Mouse (Mus musculus): Measurements from ENCODE around the gene Cxcr4. TPM values are rescaled to one million over a fixed set of nuclear protein-coding genes. Genes with fewer than 3 reads are reported as not detected.
"Not testable (repeated sequence)": the region's sequence is repeated elsewhere in the genome, so short reads cannot be mapped to it uniquely, and the experiment has no call there.

The Cxcr4 gene
- polyA plus RNA-seq, 1 experiment from 2014 or later, result 3.1 TPM

DNA sequence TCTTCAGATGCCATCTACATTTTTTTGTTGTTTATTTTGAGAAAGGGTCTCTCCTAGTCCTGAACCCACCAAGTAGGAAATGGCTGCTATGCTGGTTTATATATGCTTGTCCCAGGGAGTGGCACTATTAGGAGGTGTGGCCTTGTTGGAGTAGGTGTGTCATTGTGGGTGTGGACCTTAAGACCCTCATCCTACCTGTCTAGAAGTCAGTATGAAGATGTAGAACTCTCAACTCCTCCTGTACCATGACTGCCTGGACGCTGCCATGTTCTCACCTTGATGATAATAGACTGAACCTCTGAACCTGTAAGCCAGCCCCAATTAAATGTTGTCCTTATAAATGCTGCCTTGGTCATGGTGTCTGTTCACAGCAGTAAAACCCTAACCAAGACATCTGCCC is 7.4 kb downstream of the Cxcr4 start:
- 97% methylated on average over 1 of the region's 1 CpGs for WGBS
- peaks cover 11% of the 10 kb centered on the region for H3K27me3 ChIP-seq
- not testable (repeated sequence) for H3K9me3 ChIP-seq; H3K4me1 ChIP-seq; H3K27ac ChIP-seq; ATAC-seq (ENCODE audit: insufficient number of reproducible peaks, low FRiP score, low TSS enrichment, low read depth); H3K9ac ChIP-seq; H3K4me2 ChIP-seq; H3K4me3 ChIP-seq; H3K36me3 ChIP-seq

DNA sequence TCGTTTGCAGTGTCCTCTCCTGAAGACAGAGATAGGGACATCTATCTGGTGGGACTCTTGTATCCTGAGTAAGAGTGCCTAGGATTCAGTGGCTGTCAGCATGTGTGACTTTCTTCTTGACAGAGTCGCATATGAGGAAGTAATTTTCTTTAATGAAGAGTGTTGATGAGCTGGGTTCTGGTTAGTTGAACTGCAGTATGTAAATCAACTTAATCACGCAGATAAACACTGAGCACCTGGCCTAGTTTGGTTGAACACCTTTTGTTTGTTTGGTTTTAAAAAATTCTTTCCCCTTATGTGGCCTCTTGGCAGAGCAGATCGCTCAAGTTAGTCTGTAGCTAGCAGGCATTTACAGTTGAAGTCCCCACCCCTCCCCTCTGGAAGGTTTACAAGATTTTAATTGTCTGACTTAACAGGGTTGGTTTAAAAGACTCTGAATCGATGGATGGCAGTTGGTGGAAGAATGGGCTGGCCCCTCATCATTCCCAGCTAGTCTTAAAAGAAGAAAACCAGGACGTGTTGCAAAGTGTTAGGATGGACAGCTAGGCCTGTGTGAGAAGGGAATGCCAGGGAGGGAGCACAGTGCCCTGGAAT is 8.7 kb downstream of the Cxcr4 start:
- no peak overlapping the region for H3K27ac ChIP-seq
- no peak overlapping the region for H3K9ac ChIP-seq
- H3K4me1 ChIP-seq, result no peaks in the 10 kb centered on the region
- no peaks in the 10 kb centered on the region for H3K36me3 ChIP-seq
- no peak overlapping the region for H3K4me3 ChIP-seq
- no peaks in the 10 kb centered on the region for H3K9me3 ChIP-seq
- H3K27me3 ChIP-seq, result no peaks in the 10 kb centered on the region
- H3K4me2 ChIP-seq, result no peak overlapping the region
- 24% methylated on average over 6 of the region's 6 CpGs for WGBS
- no peak for ATAC-seq (ENCODE audit: insufficient number of reproducible peaks, low FRiP score, low TSS enrichment, low read depth)

DNA sequence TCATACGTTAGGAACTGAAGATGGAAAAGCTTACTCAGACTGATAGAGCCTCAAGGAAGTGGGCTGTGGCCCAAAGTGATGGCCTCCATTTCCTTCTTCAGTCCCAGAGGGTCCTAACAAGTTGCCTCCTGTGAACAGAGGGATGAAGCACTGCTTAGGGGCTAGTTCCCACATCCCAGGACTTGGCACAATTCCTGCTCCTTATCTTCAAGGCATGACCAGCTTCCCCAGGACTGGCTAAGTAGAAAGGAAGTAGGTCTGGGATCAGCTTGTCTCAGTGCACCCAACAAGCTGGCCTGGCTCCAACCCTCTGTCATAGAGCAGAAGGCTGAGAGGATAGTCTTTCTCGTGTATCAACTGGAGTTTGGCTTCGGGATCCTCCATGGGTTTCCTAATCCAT is 11.8 kb downstream of the Cxcr4 start:
- no peaks in the 10 kb centered on the region for H3K27me3 ChIP-seq
- H3K4me2 ChIP-seq, result no peak overlapping the region
- no peaks in the 10 kb centered on the region for H3K36me3 ChIP-seq
- H3K4me3 ChIP-seq, result no peak overlapping the region
- H3K9me3 ChIP-seq, result no peaks in the 10 kb centered on the region
- no peak for ATAC-seq (ENCODE audit: insufficient number of reproducible peaks, low FRiP score, low TSS enrichment, low read depth)
- no peak overlapping the region for H3K27ac ChIP-seq
- H3K9ac ChIP-seq, result no peak overlapping the region
- WGBS, result 77% methylated on average over 3 of the region's 3 CpGs
- H3K4me1 ChIP-seq, result no peaks in the 10 kb centered on the region

DNA sequence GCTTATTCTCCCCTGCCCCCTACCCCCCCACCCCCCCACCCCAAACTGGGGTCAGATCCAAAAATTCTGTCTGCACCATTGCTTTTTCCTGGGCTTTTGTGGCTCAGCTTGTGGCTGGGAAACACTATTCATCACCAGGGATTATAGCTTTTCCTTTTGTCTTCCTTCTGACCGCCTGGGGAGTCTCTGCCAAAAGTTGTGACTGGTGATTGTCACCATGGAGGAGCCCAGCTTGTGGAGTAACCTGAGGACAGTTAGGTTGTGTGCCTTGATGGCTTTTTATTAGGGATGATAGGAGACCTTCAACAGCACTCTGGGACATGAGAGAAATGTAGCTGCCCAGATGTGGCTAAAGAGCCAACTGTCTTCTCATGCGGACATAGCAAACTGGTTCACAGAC is 13.6 kb downstream of the Cxcr4 start:
- H3K27me3 ChIP-seq, result no peaks in the 10 kb centered on the region
- no peak for ATAC-seq (ENCODE audit: insufficient number of reproducible peaks, low FRiP score, low TSS enrichment, low read depth)
- H3K4me3 ChIP-seq, result no peak overlapping the region
- H3K27ac ChIP-seq, result no peak overlapping the region
- WGBS, result 53% methylated on average over 2 of the region's 2 CpGs
- no peaks in the 10 kb centered on the region for H3K9me3 ChIP-seq
- no peaks in the 10 kb centered on the region for H3K36me3 ChIP-seq
- no peak overlapping the region for H3K9ac ChIP-seq
- H3K4me2 ChIP-seq, result no peak overlapping the region
- H3K4me1 ChIP-seq, result no peaks in the 10 kb centered on the region

DNA sequence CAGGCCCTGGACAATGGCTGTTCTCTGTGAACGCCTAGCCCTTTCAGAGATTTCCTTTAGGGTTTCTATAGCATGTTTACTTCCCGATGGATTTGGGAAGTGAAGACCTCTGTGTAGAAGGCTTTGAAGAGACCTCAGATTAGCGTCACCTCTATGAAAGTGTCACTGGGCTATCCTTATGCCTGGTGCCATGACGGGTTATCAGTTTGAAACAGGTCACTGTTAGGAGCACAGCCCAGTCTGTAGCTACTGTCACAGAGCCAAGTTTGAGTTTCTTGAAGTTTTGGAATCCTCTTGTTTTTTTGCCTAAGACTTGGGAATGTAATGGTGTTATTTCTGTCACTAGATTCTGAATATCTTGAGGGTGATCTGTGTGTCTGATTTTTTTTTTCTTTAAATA is 17.0 kb downstream of the Cxcr4 start:
- 81% methylated on average over 4 of the region's 4 CpGs for WGBS
- no peak overlapping the region for H3K4me3 ChIP-seq

DNA sequence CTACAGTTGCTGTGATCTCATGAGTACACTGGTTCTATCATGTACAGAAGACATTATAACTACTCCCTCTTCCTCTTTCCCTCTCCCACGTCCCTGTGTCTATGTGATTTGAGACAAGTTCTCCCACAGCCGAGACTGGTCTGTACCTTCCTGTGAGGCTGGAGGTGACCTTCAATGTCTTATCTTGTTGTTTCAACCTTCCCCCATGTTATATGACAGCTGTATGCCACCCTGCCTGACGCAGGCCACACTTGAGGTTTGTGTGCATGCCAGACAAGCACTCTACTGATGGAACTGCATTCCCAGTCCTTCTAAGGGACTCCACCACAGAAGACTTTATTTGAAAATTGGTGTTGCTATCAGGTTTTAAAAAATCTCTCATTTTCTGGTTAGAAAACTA is 21.1 kb downstream of the Cxcr4 start:
- H3K36me3 ChIP-seq, result no peaks in the 10 kb centered on the region
- no peak overlapping the region for H3K4me2 ChIP-seq
- H3K9ac ChIP-seq, result no peak overlapping the region
- no peak overlapping the region for H3K4me3 ChIP-seq
- WGBS, result 78% methylated on average over 3 of the region's 3 CpGs
- no peaks in the 10 kb centered on the region for H3K27me3 ChIP-seq
- no peak overlapping the region for H3K27ac ChIP-seq
- H3K4me1 ChIP-seq, result no peaks in the 10 kb centered on the region
- no peak for ATAC-seq (ENCODE audit: insufficient number of reproducible peaks, low FRiP score, low TSS enrichment, low read depth)
- no peaks in the 10 kb centered on the region for H3K9me3 ChIP-seq

More for the DNA sequence above, 17.0 kb downstream of the Cxcr4 start:
- Histone ChIP-seq H3K9me3 (no peaks in the 10 kb centered on the region), H3K9ac (no peak overlapping the region), H3K27ac (no peak overlapping the region), H3K4me2 (no peak overlapping the region), H3K36me3 (no peaks in the 10 kb centered on the region), H3K4me1 (no peaks in the 10 kb centered on the region), H3K27me3 (no peaks in the 10 kb centered on the region)
- no peak for ATAC-seq (ENCODE audit: insufficient number of reproducible peaks, low FRiP score, low TSS enrichment, low read depth)

DNA sequence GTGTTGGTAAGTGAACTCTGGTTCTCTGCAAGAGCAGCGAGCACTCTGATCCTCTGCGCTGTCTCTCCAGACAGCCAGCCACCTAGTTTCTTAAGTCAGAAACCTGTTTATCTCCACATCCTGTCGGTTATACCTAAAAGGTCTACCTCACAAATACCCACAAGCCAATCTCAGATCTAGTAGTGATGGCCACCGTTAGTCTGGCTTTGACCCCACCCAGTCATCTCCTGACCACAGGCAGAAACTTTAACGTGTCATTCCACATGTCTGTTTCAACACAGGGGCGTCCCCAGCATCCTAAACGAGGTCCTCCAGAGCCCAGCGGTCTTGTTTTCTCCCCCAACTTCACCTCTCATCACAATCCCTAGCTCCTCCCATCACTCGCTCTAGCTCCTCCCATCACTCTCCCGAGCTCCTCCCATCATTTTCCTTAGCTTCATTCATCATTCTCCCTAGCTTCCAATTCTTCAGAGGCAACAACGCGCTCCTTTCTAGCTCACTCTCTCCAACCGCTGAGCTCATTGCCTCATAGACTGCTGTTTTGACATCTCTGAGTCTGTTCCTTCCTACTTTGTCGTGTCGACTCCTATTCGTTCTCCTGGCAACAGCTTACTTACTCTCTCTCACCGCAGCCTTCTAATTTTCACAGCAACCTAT is 22.0 kb downstream of the Cxcr4 start:
- WGBS, result 77% methylated on average over 17 of the region's 17 CpGs
- H3K27me3 ChIP-seq, result no peaks in the 10 kb centered on the region
- ATAC-seq (ENCODE audit: insufficient number of reproducible peaks, low FRiP score, low TSS enrichment, low read depth), result no peak

DNA sequence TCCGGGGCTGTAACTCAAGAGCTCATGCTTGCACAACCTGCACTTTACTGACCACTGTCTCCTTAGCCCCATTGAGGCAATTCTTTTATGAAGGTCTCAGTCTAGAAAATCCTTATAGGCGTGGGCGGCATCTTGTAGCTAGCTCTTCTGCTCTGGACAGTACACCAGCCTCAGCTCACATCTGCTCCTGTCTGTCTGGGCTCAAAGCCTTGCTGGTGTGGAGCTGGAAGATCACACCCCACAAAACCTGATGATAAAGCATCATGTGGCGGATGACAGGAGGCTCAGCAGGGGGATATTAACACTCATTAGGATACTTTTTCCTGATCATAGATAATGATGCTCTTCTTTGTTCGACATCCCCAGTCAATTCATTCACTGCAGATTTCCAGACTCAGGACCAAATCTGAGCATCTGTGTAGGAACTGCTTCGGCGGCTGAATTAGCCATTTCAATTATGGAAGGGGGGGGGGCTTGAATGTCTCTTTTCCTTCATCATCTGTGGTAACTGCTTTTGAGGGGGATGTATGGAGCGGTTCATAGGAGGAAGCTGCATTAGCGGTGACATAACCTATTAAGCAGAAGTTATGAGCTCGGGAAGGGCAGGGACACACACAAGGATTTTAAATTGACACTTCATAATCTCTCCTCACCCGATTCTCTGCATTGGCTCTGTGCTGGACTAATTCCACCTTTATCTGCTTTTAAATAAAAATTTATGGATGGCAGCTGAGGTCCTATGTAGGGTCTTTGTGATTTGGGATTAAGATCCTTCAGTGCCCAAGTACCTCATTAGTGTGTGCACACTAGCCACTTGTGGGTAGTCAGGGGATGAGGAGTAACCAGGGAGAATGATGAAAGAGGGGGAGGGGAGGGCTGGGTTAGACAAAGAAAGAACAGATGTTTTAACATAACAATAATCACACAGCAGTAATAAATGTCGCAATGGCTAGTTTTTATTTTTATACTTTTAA is 24.6 kb downstream of the Cxcr4 start:
- 72% methylated on average over 12 of the region's 12 CpGs for WGBS
- ATAC-seq (ENCODE audit: insufficient number of reproducible peaks, low FRiP score, low TSS enrichment, low read depth), result no peak
- no peak overlapping the region for H3K4me2 ChIP-seq
- no peaks in the 10 kb centered on the region for H3K9me3 ChIP-seq
- H3K27ac ChIP-seq, result no peak overlapping the region
- H3K9ac ChIP-seq, result no peak overlapping the region
- no peaks in the 10 kb centered on the region for H3K27me3 ChIP-seq
- H3K4me3 ChIP-seq, result no peak overlapping the region
- H3K36me3 ChIP-seq, result no peaks in the 10 kb centered on the region
- no peaks in the 10 kb centered on the region for H3K4me1 ChIP-seq

More for the DNA sequence above, 22.0 kb downstream of the Cxcr4 start:
- Histone ChIP-seq H3K9me3 (no peaks in the 10 kb centered on the region), H3K27ac (no peak overlapping the region), H3K4me2 (no peak overlapping the region), H3K4me1 (no peaks in the 10 kb centered on the region), H3K9ac (no peak overlapping the region), H3K36me3 (no peaks in the 10 kb centered on the region), H3K4me3 (no peak overlapping the region)

DNA sequence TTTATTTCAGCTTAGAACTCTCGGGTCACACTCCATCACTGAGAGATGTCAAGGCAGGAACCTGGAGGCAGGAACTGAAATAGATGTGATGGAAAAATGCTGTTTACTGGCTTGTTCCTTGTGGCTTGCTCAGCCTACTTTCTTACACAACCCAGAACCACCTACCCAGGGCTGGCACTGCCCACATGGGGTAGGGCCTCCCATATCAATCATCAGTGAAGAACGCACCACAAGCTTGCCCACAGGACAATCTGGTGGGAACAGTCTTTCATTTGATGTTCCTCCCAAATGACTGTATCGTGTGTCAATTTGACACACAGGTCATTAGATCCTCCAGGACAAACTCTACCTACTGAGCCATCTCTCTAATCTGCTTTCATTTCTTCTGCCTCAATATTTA is 28.2 kb downstream of the Cxcr4 start:
- H3K4me1 ChIP-seq, result no peaks in the 10 kb centered on the region
- ATAC-seq (ENCODE audit: insufficient number of reproducible peaks, low FRiP score, low TSS enrichment, low read depth), result no peak
- H3K4me2 ChIP-seq, result no peak overlapping the region
- H3K36me3 ChIP-seq, result no peaks in the 10 kb centered on the region
- H3K27me3 ChIP-seq, result no peaks in the 10 kb centered on the region
- WGBS, result 76% methylated on average over 3 of the region's 3 CpGs
- H3K4me3 ChIP-seq, result no peak overlapping the region
- no peak overlapping the region for H3K9ac ChIP-seq
- H3K27ac ChIP-seq, result no peak overlapping the region
- H3K9me3 ChIP-seq, result no peaks in the 10 kb centered on the region

DNA sequence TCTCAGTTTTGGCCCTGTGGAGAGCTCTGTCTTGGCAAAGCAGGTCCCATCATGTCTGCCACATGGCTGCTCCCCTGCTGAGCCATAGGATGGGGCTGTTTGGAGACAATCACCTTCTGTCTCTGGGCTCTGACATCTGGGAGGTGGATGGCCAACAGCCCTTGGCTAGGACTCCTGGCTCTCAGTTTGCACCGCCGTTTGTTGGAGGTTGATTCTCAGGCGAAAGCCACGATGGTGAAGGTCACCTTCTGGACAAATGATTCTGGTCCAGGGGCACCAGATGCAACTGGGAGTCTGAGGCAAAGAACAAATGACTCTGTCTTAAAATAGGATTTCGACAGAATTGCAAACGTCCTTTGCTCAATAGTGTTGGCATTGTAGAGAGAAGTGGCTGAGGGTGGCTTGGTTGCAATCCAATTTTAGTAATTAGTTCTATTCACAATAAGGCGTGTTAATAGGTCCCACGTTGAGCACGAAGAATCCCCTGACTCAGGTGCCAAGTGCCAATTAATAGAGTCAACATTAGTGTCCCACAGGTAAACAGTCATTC is 30.7 kb downstream of the Cxcr4 start:
- Histone ChIP-seq H3K27me3 (no peaks in the 10 kb centered on the region), H3K4me3 (no peak overlapping the region), H3K4me2 (no peak overlapping the region), H3K9ac (no peak overlapping the region), H3K9me3 (no peaks in the 10 kb centered on the region), H3K27ac (no peak overlapping the region), H3K36me3 (no peaks in the 10 kb centered on the region), H3K4me1 (peaks cover 4% of the 10 kb centered on the region; the same call in 1 of the 2 replicates)
- WGBS, result 78% methylated on average over 9 of the region's 9 CpGs
- no peak for ATAC-seq (ENCODE audit: insufficient number of reproducible peaks, low FRiP score, low TSS enrichment, low read depth)

DNA sequence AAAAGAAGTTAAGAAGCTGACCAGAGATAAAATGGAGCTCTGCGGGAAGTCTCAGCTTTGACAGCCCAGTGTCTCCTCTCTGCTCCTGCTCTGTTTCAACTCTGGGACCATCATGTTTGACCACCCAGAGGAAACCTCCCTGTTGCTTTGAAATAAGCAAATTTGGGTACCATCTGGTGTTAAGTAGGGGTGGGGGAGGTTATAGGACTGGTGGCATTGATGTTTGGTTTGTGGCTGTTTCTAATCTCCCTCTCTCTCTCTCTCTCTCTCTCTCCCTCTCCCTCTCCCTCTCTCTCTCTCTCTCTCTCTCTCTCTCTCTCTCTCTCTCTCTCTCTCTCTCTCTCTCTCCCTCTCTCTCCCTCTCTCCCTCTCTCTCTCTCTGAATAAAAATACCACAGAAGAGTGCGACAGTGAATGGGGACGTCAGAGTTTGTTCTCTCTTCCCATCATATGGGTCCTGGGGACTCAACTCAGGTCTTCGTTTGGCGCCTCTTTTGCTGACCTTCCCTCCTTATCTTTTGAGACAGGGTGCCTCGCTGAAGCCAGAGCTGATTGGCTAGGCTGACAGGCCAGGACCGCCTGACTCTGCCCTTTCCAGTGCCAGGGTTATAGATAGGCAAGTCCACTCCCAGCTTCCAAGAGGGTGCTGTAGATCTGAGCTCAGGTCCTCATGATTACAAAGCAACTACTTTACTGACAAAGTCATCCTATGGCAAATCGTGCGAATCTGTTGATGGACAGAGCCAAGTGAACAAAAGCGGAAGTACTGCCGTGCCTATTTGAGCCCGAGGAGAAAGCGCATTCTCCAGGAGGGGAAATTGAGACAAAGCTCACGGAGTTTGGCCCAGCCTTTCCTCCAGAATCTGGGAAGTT is 31.4 kb downstream of the Cxcr4 start:
- Histone ChIP-seq H3K4me2 (no peak overlapping the region), H3K27me3 (no peaks in the 10 kb centered on the region), H3K27ac (no peak overlapping the region), H3K36me3 (no peaks in the 10 kb centered on the region), H3K9me3 (no peaks in the 10 kb centered on the region), H3K4me1 (peaks cover 4% of the 10 kb centered on the region; the same call in 1 of the 2 replicates), H3K4me3 (no peak overlapping the region), H3K9ac (no peak overlapping the region)
- 69% methylated on average over 14 of the region's 14 CpGs for WGBS
- ATAC-seq (ENCODE audit: insufficient number of reproducible peaks, low FRiP score, low TSS enrichment, low read depth), result no peak

Measured in limb, embryonic 15.5 days (tissue).